Mouse (Mus musculus) myocyte (in vitro differentiated cells): ENCODE data around the gene Dync1li1. TPM values are rescaled to one million over a fixed set of nuclear protein-coding genes. Genes with fewer than 3 reads are reported as not detected.
"Not testable (repeated sequence)": the region's sequence is repeated elsewhere in the genome, so short reads cannot be mapped to it uniquely, and the experiment has no call there.

Experiments used
- H3K27me3 ChIP-seq: one replicate; pipeline ENCODE4 v1.6.1; 2011; ENCODE audit not compliant: control insufficient read depth, insufficient read depth, insufficient read length
- H3K36me3 ChIP-seq: one replicate; pipeline ENCODE4 v1.6.1; 2011; ENCODE audit not compliant: control insufficient read depth, insufficient read depth
- H3K4me2 ChIP-seq: one replicate; pipeline ENCODE4 v1.6.1; 2011; ENCODE audit warnings: low read depth, control low read depth
- H3K4me3 ChIP-seq: one replicate; pipeline ENCODE4 v1.5.1; 2011; ENCODE audit warnings: mild to moderate bottlenecking, control low read depth, moderate library complexity
- H3K79me2 ChIP-seq: one replicate; pipeline ENCODE4 v1.6.1; 2011; ENCODE audit not compliant: control insufficient read depth, insufficient read depth
- H3ac ChIP-seq: one replicate; pipeline ENCODE4 v1.6.1; 2011; ENCODE audit not compliant: control insufficient read depth, insufficient read length
- CEBPB ChIP-seq: IDR thresholded peaks from 2 replicates; pipeline ENCODE4 v1.6.1; 2011; ENCODE audit warnings: mild to moderate bottlenecking, moderate library complexity; ENCODE audit not compliant: poor library complexity, insufficient read depth, severe bottlenecking
- E2F4 ChIP-seq: IDR thresholded peaks from one replicate; pipeline ENCODE4 v1.6.1; 2011; ENCODE audit warnings: mild to moderate bottlenecking, control low read depth, moderate library complexity; ENCODE audit not compliant: insufficient read depth
- MAX ChIP-seq: IDR thresholded peaks from one replicate; pipeline ENCODE4 v1.6.1; 2011; ENCODE audit warnings: low read depth, mild to moderate bottlenecking, control low read depth
- MYOD1 ChIP-seq, 3 experiments: IDR thresholded peaks; one replicate each; pipeline ENCODE4 v1.6.1; 2011; ENCODE audit warnings: control low read depth in 2 of 3, low read depth in 2 of 3, mild to moderate bottlenecking in 2 of 3, moderate library complexity in 1 of 3; ENCODE audit not compliant: insufficient read length in 2 of 3, control insufficient read depth in 1 of 3
- MYOG ChIP-seq, 3 experiments: IDR thresholded peaks; one replicate each; pipeline ENCODE4 v1.6.1; 2011; ENCODE audit warnings: control low read depth in 2 of 3, low read depth in 2 of 3, mild to moderate bottlenecking in 2 of 3; ENCODE audit not compliant: insufficient read length in 2 of 3, control insufficient read depth in 1 of 3, insufficient read depth in 1 of 3
- POLR2A ChIP-seq: IDR thresholded peaks from one replicate; pipeline ENCODE4 v1.6.1; 2011; ENCODE audit warnings: low read depth, mild to moderate bottlenecking, control low read depth, moderate library complexity; ENCODE audit not compliant: insufficient read length
- POLR2AphosphoS2 ChIP-seq: IDR thresholded peaks from one replicate; pipeline ENCODE4 v1.6.1; 2011; ENCODE audit warnings: low read depth, control low read depth; ENCODE audit not compliant: insufficient read length
- REST ChIP-seq: IDR thresholded peaks from one replicate; pipeline ENCODE4 v1.6.1; 2011; ENCODE audit warnings: mild to moderate bottlenecking, control low read depth, moderate library complexity; ENCODE audit not compliant: insufficient read depth, insufficient read length
- SRF ChIP-seq: IDR thresholded peaks from one replicate; pipeline ENCODE4 v1.6.1; 2011; ENCODE audit warnings: low read depth; ENCODE audit not compliant: control insufficient read depth, insufficient read length
- TCF12 ChIP-seq: IDR thresholded peaks from one replicate; pipeline ENCODE4 v1.6.1; 2011; ENCODE audit warnings: mild to moderate bottlenecking, control low read depth; ENCODE audit not compliant: poor library complexity, insufficient read depth, severe bottlenecking
- TCF3 ChIP-seq: IDR thresholded peaks from one replicate; pipeline ENCODE4 v1.6.1; 2011; ENCODE audit warnings: low read depth, control low read depth; ENCODE audit not compliant: insufficient read length
- USF1 ChIP-seq: IDR thresholded peaks from one replicate; pipeline ENCODE4 v1.6.1; 2011; ENCODE audit warnings: low read depth, mild to moderate bottlenecking, control low read depth, moderate library complexity
- polyA plus RNA-seq: library from polyadenylated mRNA; unstranded; fragments of >200 nt; fragmentation: generic; extraction: Trizol; gene quantifications from one replicate; pipeline ENCODE4 v1.2.1, GENCODE M21; 2012; ENCODE audit warnings: missing spikeins

Gene Dync1li1
- polyA plus RNA-seq, 1 experiment, result 70.9 TPM

DNA sequence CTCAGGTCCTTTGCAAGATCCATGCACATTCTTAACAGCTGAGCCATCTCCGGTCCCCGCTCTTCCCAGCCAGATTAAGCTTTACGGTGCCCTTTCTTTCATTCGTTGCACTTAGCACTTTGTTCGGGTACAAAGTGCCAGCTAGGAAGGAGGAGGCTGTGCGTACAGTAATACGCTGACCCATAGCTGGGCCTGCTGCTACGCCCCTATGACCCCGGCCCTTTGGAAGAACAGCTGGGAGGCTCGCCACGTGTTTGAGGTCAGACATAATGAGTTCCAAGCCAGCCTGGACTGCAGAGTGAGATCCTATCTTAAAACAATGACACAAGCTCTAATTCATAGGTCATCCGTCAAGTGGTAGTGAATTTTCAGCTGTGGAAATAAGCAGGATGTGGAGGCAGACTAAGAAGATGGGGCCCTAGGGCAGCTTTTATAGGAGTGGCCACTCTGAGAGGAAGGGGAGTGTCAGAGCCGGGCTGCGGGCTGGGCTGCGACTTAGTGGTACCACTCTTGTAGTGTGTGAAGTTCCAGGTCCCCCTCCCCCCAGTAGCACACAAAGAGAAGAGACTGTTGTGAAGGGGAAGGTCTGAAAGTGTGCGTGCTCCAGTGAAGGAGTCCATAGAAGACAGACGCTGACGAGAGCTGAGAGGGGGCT is 28.2 kb downstream of the Dync1li1 start:
- Histone ChIP-seq H3ac (no peak overlapping the region), H3K36me3 (peaks cover 73% of the 10 kb centered on the region), H3K79me2 (no peaks in the 10 kb centered on the region), H3K4me3 (no peak overlapping the region), H3K27me3 (no peaks in the 10 kb centered on the region), H3K4me2 (no peak overlapping the region)
- peak in 1 of 3 experiments; percentile 9 for TF ChIP-seq MYOD1 (IDR thresholded peaks at IDR 0.05; ENCODE audit: control insufficient read depth in 1 of 3, insufficient read length in 2 of 3, low read depth in 2 of 3)
- TF ChIP-seq POLR2A, result no peak
- no peak for TF ChIP-seq REST
- no peak for TF ChIP-seq USF1
- no peak for TF ChIP-seq CEBPB
- peak in 1 of 3 experiments; percentile 58 for TF ChIP-seq MYOG (IDR thresholded peaks at IDR 0.05; ENCODE audit: control insufficient read depth in 1 of 3, insufficient read depth in 1 of 3, insufficient read length in 2 of 3, low read depth in 2 of 3)

DNA sequence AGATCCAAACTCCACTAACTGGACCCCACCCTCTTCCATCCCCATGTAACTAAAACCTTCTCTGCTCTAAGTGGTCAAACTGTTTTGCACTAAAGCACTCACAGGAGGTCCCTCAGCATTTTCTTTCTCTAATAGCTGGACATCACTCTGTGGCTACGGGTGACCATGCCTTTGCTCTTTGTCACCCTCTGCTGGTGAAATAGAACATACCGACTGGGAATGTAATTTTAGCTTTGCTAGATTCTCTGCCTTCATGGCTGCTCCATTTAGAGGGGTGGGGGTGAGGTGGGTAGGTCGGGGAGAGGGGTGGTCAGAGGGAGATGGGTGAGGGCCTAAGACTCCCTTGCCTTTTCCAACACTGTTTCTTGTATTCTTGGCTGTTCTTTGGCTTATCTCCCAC is 38.7 kb downstream of the Dync1li1 start:
- no peak for TF ChIP-seq MYOD1 (IDR thresholded peaks at IDR 0.05; ENCODE audit: control insufficient read depth in 1 of 3, insufficient read length in 2 of 3, low read depth in 2 of 3)
- TF ChIP-seq TCF3, result no peak
- no peak for TF ChIP-seq POLR2A
- TF ChIP-seq USF1, result no peak
- no peak for TF ChIP-seq SRF
- TF ChIP-seq REST, result no peak
- no peak for TF ChIP-seq MYOG (IDR thresholded peaks at IDR 0.05; ENCODE audit: control insufficient read depth in 1 of 3, insufficient read depth in 1 of 3, insufficient read length in 2 of 3, low read depth in 2 of 3)
- no peak for TF ChIP-seq E2F4
- no peak for TF ChIP-seq POLR2AphosphoS2
- TF ChIP-seq CEBPB, result no peak
- no peak for TF ChIP-seq TCF12
- no peak for TF ChIP-seq MAX
- H3K4me3 ChIP-seq, result no peak overlapping the region
- peaks cover 22% of the 10 kb centered on the region for H3K36me3 ChIP-seq
- no peak overlapping the region for H3K4me2 ChIP-seq
- peaks cover 6% of the 10 kb centered on the region for H3K79me2 ChIP-seq
- H3ac ChIP-seq, result no peak overlapping the region
- H3K27me3 ChIP-seq, result no peaks in the 10 kb centered on the region

DNA sequence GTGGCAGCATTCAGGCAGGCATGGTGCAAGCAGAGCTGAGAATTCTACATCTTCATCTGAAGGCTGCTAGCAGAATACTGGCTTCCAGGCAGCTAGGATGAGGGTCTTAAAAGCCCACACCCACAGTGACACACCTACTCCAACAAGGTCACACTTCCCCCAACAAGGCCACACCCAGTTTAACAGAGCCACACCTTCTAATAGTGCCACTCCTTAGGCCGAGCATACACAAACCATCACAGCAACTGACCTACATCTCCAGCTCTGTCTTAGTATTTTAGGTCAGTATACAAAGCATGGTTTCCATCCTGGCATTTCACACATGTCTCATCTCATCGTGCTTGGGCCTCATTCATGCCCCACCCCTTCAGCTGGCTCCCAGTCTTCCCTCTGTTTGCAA is 39.8 kb downstream of the Dync1li1 start:
- Histone ChIP-seq H3K79me2 (peaks cover 13% of the 10 kb centered on the region), H3K36me3 (peaks cover 17% of the 10 kb centered on the region)
- H3K4me3 ChIP-seq, H3K27me3 ChIP-seq, H3K4me2 ChIP-seq, H3ac ChIP-seq: not testable (repeated sequence)

DNA sequence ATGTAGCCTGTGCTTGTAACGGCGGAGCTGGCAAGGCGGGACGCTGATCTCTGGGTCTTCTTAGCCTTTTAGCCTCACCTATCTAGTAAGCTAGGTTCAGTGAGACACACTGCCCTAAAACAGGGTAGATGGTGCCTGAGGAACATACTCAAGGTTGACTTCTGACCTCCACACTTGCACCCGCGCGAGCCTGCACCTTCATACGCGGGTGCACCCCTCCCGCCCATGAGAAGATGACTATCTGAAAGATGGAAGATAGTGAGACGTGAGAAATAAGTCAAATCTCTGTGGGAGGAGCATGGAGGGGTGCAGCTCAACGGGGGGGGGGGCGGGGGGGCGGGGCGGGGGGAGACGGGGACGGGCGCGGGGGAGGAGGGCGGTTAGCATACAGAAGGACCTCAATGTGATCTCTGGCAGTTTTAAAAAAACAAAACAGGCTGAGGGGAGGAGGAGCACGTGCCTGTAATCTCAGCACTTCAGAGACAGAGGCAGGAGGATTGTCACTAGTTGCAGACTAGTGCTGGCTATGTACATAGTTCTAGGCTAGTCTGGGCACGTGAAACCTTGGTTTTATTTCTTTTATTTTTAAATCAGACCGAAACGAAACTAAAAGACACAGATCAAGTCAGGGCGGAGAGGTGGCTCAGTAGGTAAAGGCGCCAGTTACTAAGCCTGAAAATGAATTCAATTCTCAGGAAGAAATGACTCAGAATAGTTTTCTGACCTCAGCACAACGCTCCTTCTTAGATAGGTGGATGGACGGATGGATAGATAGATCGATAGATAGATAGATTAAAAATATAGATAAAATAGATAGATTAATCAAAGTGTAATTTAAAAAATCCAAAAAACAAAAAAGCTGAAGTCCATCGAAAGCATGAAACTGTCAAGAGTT is 41.6 kb downstream of the Dync1li1 start:
- H3K36me3 ChIP-seq, result peaks cover 2% of the 10 kb centered on the region
- peak overlapping the region; percentile 44 for H3K4me3 ChIP-seq
- no peaks in the 10 kb centered on the region for H3K27me3 ChIP-seq
- H3ac ChIP-seq, result peak overlapping the region; percentile 12
- TF ChIP-seq USF1 (no peak), TCF3 (no peak), REST (no peak), MYOG (IDR thresholded peaks at IDR 0.05; ENCODE audit: control insufficient read depth in 1 of 3, insufficient read depth in 1 of 3, insufficient read length in 2 of 3, low read depth in 2 of 3) (no peak), POLR2AphosphoS2 (no peak)
- peak overlapping the region; percentile 56 for H3K4me2 ChIP-seq
- H3K79me2 ChIP-seq, result peaks cover 25% of the 10 kb centered on the region

DNA sequence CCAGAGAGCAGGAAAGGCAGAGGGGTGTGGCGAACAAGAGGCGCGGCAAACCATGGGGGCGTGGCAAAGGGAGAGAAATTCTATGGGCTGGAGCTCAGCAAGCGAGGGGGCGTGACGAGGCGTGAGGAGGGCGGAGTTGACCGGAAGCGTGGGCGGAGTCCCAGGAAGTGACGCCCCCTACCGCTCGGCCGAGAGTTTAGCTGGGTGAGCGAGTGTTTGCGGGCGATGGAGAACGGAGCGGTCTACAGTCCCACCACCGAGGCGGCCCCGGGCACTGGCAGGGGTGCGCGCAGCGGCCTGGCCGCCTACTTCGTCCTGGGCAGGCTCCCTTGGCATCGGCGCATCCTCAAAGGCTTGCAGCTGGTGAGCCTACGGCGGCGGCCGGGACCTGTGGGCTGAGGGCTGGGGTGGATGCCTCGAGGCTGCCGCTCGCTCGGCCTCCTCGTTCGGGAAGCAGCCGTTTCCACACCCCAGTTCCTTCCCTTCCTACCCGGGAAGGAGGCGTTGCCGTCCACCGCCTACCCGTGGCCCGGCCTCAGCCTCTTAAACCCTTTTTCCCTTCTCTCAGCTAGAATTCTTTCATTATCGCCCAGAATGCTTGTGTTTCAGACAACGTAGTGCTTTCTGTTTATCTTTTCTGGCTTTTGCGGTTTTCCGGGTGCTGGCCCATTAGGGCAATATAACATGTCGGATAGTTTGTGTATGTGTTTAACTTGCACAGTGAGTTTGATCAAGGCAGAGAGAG is 42.6 kb downstream of the Dync1li1 start, which contains the start of gene Cmtm6:
Gene Cmtm6, plus strand, starts transcription at position 106 of the 745 bp plus-strand sequence.
- Histone ChIP-seq H3K4me3 (peak within 1 kb of the TSS; percentile 44), H3K36me3 (no peaks in the 10 kb centered on the region), H3K79me2 (peaks cover 25% of the 10 kb centered on the region), H3ac (peak within 1 kb of the TSS; percentile 12), H3K4me2 (peak within 1 kb of the TSS; percentile 84), H3K27me3 (no peaks in the 10 kb centered on the region)
- TF ChIP-seq MYOD1 (IDR thresholded peaks at IDR 0.05; ENCODE audit: control insufficient read depth in 1 of 3, insufficient read length in 2 of 3, low read depth in 2 of 3) (no peak), POLR2AphosphoS2 (peak; percentile 99), POLR2A (peak; percentile 99), SRF (peak; percentile 58)
